In the genomic region with DNA sequence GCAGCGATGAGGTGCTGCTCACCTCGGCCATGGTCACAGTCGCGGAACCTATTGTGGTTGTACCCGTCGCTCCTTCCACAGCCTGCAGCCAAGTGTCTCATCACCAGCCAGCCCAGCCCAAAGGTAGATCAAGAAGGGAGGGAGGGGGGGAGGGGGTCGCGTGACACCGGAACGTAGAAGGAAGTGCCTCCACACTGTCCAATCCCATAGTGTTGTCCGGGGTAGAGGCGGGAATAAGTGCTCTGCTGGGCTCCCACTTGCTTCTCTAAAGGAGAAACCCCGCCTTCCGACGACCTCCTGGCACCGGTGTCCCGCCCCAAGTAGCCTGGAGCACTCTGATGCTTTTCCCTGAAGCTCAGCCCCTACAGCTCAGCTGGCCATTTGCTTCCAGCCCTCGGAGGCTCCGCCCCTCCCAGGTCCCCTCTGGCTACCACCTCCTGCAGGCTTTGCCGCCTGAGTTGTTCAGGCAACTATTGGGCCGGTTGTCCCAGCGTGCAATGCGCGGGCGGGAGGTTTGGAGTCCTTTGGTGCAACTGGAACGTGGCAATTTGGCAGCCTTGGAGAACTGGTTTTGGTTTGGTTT, we compare ENCODE assay signal across 8 mouse cellular contexts. TPM values are rescaled to one million over a fixed set of nuclear protein-coding genes. Genes with fewer than 3 reads are reported as not detected.
A peak's percentile ranks its signal among the peaks of the same experiment; 100 is the strongest.
DNase-seq lines count a peak whose midpoint lies in the region; ATAC-seq lines count a peak whose summit lies in the region.

A gene (minus strand): TSS at position 183 of the 583 bp plus-strand sequence.
A gene (plus strand): TSS at position 400 of the 583 bp plus-strand sequence.

- DNase-seq in MN1 (ENCODE audit: low spot score): peak; percentile 91
- DNase-seq in cerebellum, adult 9-10 months: peak; percentile 90
- DNase-seq in hindbrain, embryonic 11.5 days (ENCODE audit: low spot score): peak; percentile 79
- peak; percentile 71 to 80 for DNase-seq in layer of hippocampus, postnatal 10 days (ENCODE audit: low spot score in 2 of 2)
- DNase-seq in lung, postnatal 10 days: peak; percentile 95
- peak; percentile 85 for DNase-seq in ovary, postnatal 36 days (ENCODE audit: low spot score)
- DNase-seq in thymus, postnatal 25 days: peak; percentile 81

- peak; percentile 100 for ATAC-seq in frontal cortex, adult (ENCODE audit: low TSS enrichment)
- peak; percentile 100 for ATAC-seq in hindbrain, embryonic 11.5 days (ENCODE audit: low FRiP score)

- no peaks in the 10 kb centered on the region for H3K27me3 ChIP-seq in hindbrain, embryonic 11.5 days (ENCODE audit: control insufficient read depth, insufficient read depth, low read length)

- peak within 1 kb of the TSS; percentile 39 for H3K4me2 ChIP-seq in hindbrain, embryonic 11.5 days (replicated peaks; ENCODE audit: low read depth, low read length)

- H3K9ac ChIP-seq in hindbrain, embryonic 11.5 days (ENCODE audit: low read depth, low read length): peak within 1 kb of the TSS; percentile 55

- peak within 1 kb of the TSS; percentile 52 for H3K4me3 ChIP-seq in hindbrain, embryonic 11.5 days (ENCODE audit: low read depth, low read length)

- H3K36me3 ChIP-seq in hindbrain, embryonic 11.5 days (ENCODE audit: control insufficient read depth, insufficient read depth, low read length): no peaks in the 10 kb centered on the region

- no peaks in the 10 kb centered on the region for H3K4me1 ChIP-seq in hindbrain, embryonic 11.5 days (replicated peaks; ENCODE audit: control insufficient read depth, insufficient read depth, low read length)

- H3K9me3 ChIP-seq in hindbrain, embryonic 11.5 days (ENCODE audit: control insufficient read depth, low read length): no peaks in the 10 kb centered on the region

- no peak within 1 kb of the TSS for H3K27ac ChIP-seq in hindbrain, embryonic 11.5 days (ENCODE audit: low read depth, low read length)

- WGBS in hindbrain, embryonic 11.5 days: 14% methylated on average over 21 of the region's 26 CpGs

RNA-seq across cellular contexts. Expression of the first gene that starts in this region (rescaled TPM):
- polyA plus RNA-seq in hindbrain, embryonic 11.5 days (2014; fragmentation: Nextera tagmentation; extraction: Ambion mirVana): 17.3 and 20.7 TPM in 2 replicates
- total RNA-seq in layer of hippocampus, postnatal 10 days (2021): 10 to 100 TPM; 24.6 to 27.7 TPM

RNA-seq across cellular contexts. Expression of the second gene that starts in this region (rescaled TPM):
- polyA plus RNA-seq in hindbrain, embryonic 11.5 days (2014; fragmentation: Nextera tagmentation; extraction: Ambion mirVana): 8.8 and 9.9 TPM in 2 replicates
- 1 to 10 TPM in 1 of 2 experiments, under 1 TPM in 1; 0.96 to 2.4 TPM for total RNA-seq in layer of hippocampus, postnatal 10 days (2021)
